Mouse (Mus musculus): Measurements from ENCODE around the gene Rfxap.
A peak's percentile ranks its signal among the peaks of the same experiment; 100 is the strongest.
"Not testable (repeated sequence)": the region's sequence is repeated elsewhere in the genome, so short reads cannot be mapped to it uniquely, and the experiment has no call there.

The Rfxap gene

DNA sequence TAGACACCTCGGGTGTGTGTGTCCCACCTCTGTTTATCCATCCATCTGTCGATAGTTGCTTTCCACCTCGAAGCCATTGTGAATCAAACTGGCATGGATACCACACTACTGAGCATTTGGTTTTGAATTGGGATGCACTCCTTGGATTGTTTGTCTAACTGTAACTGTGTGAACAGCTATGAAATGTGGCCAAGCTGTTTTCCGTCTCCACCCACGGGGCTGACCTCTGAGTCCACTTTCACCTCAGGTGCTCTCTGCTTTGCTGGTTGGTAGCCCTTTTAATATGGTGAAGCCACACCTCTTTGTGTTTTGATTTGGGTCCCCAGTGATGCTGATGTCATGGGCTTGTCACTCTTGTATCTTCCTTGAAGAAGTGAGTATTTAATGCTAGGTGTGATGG lies 40.8 kb downstream of the Rfxap start:
- no peak for DNase-seq (ENCODE audit: low spot score in 2 of 2)

DNA sequence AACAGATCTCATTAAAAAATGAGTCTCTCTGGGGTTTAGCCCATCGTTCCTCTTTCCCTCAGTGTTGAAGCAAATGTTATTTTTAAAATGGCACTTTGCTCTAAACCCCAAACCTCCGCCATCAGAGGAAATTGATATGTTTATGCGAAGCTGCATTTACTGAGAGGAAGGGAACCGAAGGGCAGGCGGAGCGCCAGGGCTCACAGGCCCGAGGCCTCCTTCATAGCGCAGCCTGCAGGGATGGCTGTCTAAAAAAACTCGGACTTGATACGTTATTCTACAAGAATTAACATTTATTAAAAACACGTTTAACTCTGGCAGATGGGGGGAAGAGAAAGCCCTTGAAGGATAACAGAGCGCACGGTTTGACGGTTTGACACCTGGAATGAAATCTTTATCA lies 41.6 kb downstream of the Rfxap start:
- DNase-seq (ENCODE audit: low spot score in 2 of 2) = no peak

DNA sequence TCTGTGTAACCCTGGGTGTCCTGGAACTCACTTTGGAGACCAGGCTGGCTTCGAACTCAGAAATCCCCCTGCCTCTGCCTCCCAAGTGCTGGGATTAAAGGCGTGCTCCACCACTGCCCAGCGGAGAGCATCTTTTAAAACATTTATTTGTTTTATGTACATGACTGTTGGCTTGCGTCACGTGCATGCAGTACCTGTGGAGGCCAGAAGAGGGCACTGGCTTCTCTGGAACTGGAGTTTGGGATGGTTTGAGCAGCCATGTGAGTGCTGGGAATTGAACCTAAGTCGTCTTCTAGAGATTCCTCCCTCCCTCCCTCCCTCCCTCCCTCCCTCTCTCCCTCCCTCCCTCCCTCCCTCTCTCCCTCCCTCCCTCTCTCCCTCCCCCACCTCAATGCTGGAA lies 42.1 kb downstream of the Rfxap start:
- not testable (repeated sequence) for DNase-seq (ENCODE audit: low spot score in 2 of 2)

DNA sequence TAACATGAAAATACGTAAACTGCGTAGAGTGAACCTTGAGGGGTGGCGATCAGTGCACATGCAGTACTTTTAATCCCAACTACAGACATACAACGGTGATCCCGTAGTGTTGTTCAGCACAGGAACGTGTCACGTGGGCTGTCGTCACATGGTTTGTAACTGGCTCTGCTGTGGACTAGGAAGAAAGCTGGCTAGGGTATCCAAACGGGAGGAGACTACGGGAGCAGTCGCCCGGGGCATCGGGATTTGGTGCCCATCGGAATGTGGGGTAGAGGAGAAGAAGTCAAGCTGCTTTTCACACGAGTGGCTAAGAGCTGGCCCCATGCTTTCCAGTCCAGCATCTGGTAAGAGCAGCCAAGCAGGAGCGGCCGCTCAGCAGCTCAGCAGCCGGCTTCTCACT lies 43.2 kb downstream of the Rfxap start:
- no peak for DNase-seq (ENCODE audit: low spot score in 2 of 2)

DNA sequence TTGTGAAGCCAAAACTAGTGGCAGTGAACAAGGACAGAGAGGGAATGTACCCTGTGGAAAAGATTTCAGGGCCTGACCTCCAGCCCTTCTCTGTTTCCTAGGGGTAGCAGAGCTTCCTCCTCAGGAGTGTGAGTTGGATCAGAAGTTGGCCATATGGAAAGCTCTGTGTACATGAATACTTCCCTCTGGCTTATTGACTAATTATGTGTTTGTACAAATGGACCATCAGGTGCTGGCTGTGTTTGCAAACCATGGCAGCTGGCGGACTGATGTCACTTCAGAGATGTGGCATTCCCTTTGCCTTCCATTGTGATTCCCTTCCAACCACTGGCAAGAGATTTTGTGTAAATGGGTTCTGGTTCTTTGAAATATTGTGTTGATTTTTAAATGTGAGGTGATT lies 46.3 kb downstream of the Rfxap start:
- no peak for DNase-seq (ENCODE audit: low spot score in 2 of 2)

DNA sequence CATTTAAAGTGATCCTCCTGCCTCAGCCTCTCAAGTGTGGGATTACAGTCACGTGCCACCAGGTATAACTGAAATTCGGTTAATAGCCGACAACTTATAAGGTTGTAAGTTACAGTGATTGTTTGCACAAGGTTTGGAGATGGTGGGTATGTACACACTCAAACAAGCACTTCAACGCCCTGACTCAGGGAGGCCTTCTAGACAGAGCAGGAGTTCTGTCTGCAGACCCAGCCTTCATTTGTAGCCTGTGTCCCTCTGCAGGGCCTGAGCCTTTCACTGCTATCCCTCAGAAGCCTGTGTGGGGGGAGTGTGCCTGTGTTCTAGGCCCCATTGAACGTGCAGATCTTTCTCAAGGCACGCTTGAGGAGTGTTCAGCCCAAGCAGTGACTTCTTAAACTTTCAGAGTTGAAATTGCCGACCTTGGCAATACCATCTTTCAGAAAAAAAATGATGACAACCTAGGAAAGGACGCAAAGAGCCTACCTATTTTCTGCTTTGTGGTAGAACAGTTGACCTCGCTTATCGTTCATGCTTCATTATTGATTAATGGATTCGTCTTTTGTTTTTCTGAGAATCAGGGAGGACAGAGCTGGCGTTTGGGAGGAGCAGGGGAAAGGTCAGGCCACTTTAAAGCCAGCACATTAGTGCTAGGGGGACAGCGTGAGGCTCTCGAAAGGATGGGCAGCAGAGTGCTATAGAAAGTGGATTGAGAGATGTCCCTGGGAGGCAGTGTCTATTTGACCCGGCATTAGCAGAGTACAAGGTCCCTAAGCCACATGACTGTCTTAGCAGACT lies 47.1 kb downstream of the Rfxap start:
- DNase-seq (ENCODE audit: low spot score in 2 of 2) = no peak

DNA sequence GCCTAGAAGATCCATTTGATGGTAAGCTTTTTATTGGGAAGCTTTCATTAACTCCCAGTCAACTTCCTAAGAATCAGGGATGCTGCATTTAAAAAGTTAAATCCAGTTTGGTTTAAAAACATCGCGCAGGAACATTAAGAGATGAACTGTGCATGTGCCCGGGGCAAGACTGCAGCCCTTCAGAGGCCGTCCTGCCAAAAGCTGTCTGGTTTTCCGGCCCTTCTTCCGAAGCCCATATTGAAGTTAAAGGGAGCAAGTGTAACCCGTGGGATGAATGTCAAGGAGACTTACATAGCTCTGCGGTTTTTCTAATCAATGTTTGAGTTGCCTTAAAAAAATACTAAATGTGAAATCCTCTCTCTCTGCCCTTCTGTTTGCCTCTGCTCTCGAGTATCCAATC lies 48.4 kb downstream of the Rfxap start:
- DNase-seq (ENCODE audit: low spot score in 2 of 2) = no peak

DNA sequence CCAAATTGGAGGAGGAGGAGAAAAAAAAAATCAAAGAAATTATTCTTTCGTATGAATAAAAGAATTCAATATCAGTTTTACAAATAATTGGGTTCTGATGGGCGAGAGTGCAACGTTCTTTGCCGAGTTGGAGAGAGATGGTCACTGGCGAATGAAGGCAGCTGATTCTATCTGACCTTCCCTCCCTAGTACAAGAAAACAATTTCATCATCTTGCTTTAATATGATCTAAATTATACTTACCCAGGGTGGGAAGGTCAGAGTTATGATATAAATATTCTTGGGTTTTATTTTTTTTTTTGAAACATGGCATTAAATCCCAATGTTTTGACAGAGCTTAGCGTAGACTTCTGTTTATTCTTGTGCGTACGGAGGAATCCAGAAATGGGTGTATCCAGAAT lies 50.1 kb downstream of the Rfxap start:
- DNase-seq (ENCODE audit: low spot score in 2 of 2) = no peak

DNA sequence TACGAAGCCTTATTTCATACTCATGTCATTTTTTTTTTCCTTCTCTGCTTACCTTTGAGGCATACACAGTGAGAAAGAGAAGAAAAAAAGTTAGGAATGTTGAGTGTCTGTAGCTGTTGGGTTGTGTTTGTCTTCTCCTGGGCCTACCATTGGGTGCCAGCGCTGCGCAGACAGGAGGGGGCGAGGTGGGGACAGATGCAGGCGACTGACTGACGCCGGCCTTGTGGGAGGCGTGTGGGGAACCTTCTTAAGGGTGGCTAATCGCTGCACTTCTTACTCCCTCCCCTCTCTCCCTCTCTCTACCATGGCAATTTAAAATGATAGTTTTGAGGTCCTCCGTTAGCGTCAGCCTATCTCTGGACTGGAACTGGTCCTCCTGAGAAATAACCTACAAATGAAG lies 51.5 kb downstream of the Rfxap start:
- peak in 1 of 2 experiments; percentile 18 for DNase-seq (ENCODE audit: low spot score in 2 of 2)

DNA sequence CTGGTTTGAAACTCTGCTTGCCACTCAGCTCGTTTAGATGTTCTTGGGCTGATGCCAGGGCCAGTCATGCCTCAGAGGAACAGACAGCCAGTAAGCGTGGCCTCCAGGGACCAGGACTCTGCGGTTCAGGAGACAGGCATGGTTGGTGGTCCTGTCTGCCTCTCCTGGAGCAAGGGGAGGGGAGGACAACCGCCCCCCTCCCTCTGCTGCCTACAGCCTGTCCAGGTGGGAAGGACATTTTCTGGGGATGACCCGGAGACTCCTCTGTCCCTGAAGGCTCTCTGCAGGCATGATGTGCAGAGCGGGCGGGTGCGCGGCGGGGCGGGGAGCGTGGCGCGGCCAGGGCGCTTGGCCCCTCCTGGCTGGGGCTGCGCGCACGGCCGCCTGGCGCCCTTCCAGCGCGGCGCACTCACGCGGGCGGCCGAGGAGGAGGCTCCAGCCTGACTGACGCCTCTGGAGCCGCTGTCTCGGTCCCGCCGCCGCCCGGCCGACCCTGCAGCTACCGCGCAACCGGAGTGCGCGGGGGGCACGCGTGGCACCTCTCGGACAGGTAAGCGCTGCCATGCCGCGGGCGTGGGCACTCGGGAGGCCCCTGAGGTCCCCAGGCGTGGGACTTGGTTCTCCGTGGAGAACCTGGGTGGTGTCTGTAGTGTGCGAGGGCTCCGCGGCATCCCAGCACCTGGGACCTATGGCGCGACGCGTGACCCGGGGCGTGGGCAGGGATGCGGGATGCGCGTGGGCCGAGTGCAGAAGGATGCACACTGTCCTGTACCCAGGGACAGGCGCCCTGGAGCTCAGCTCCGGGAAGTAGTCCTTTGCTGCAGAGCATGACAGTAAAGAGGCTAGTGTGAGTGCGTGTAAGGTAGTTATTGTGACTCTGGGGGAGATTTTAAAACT lies 52.2 kb downstream of the Rfxap start, which contains the start of gene Smad9:
TSS of gene Smad9 (plus strand) at position 438 of the 897 bp plus-strand sequence.
- DNase-seq (ENCODE audit: low spot score in 2 of 2) = peak; percentile 38 to 57

DNA sequence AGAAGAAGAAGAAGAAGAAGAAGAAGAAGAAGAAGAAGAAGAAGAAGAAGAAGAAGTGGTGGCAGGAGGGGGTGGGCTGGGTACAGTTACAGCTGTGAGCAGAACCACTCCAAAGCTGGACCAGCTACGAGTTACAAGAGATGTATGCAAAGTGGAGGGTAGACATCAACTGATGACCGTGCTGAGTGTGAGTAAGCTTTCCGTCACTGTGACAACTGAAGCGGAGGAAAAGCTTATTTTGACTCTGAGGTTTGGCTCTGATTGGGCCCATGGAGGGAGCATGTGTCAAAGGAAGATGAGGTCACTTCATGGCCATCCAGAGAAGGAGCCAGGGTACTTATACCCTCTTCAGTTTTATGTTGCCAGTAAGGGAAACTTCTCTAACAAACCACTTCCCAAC lies 54.2 kb downstream of the Rfxap start:
- no peak for DNase-seq (ENCODE audit: low spot score in 2 of 2)
